Mouse (Mus musculus) mammary gland, adult 2 months (tissue): ENCODE measurements around the gene Cep70. TPM values are rescaled to one million over a fixed set of nuclear protein-coding genes. Genes with fewer than 3 reads are reported as not detected.

Experiments used
- polyA plus RNA-seq: library from polyadenylated mRNA; depleted of rRNA; stranded (reverse); fragments of >200 nt; gene quantifications from 2 replicates; pipeline ENCODE4 v1.2.3, GENCODE M21; 2012; ENCODE audit warnings: low replicate concordance; rRNA removed

Cep70 gene
- 3.6 and 3.9 TPM in 2 replicates for polyA plus RNA-seq

DNA sequence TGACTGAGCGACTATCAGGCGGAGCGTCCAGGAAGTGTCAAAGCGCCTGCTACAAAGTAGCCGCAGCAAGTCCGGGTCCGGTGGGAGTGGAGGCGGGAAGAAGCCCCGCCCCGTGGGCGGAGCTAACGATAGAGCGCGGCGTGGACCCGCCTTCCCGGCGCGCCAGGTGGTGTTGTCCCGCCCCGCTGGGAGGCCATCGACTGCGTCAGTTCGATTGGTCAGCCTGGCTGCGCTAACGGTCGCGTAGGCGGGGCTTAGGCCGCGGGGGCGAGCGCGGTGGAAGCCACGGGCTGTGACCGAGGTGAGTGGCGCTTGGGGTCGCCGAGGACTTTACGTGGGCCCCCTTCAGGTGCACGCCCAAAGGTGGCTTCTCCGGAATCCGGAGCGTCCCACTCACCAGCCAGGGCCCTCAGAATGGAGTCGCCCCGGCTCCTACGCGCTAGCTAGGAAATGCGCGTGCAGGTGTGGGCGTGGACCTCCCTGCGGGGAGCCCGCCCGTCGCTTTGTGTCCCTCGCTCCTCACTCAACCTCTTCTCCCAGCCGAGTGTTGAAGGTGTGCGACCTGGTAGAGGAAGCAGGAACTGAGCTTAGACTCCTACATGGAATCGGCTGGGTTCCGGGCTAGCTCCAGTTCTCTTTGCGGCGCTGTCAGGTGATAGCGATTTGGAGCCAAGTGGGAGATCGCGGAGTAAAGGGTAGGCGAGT is at the start of gene Cep70:
Gene Cep70, plus strand, starts transcription at position 178 of the 705 bp plus-strand sequence.

DNA sequence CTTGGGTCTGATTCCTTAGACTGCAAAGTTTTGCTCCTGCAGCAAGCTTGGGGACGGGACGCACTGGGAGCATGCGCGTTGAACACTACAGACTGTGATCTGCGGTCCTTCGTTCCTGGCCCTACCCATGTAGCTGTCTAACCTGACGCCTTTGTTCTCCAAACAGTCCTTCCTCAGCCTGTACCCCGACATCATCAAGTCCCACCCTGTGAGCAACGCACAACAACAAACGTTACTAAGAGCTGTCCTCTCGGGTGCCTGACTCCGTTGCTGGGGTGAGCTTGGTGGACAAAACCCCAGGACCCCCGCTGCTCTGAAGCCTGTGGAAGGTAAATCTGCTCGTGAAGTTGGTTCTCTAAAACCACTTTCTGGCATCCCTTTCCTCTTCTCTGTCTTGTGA is 6.0 kb upstream of the Cep70 start, which contains the start of gene Faiml:
Gene Faiml, minus strand, starts transcription at position 101 of the 400 bp plus-strand sequence.

Other genes starting within 250 kb of the Cep70 start
- 0.19 TPM in 1 of 2 replicates, not detected in the other for gene Gm1123, start 207.7 kb upstream of the Cep70 start, polyA plus RNA-seq
- gene Pik3cb, start 102.7 kb upstream of the Cep70 start, polyA plus RNA-seq = 6.5 and 8.6 TPM in 2 replicates
- gene Faiml, start 6.1 kb upstream of the Cep70 start, polyA plus RNA-seq = not detected in 2 replicates
- 5.7 and 6.3 TPM in 2 replicates for gene Esyt3, start 115.2 kb downstream of the Cep70 start, polyA plus RNA-seq
- 9.4 and 10.1 TPM in 2 replicates for gene Mras, start 194.0 kb downstream of the Cep70 start, polyA plus RNA-seq
- 0.19 TPM in 1 of 2 replicates, not detected in the other for gene Nme9, start 208.1 kb downstream of the Cep70 start, polyA plus RNA-seq